28 mouse cellular contexts compared by ENCODE assay signal in genomic region chr7:44250732-44251275, GRCm38 (mm10). TPM values are rescaled to one million over a fixed set of nuclear protein-coding genes. Genes with fewer than 3 reads are reported as not detected.
A peak's percentile ranks its signal among the peaks of the same experiment; 100 is the strongest.
DNase-seq lines count a peak whose midpoint lies in the region; ATAC-seq and TF ChIP-seq lines count a peak whose summit lies in the region.
"Not testable (repeated sequence)": the region's sequence is repeated elsewhere in the genome, so short reads cannot be mapped to it uniquely, and the experiment has no call there.
"Had no signal": no experiment of that assay in that cellular context is flagged by ENCODE, and none has a peak within 500 bp of the region (broad histone marks: within the 10 kb centered on the region; RNA-seq: fewer than 3 reads in every experiment).

No protein-coding gene starts in this region.

- not testable (repeated sequence) for H3K27me3 ChIP-seq in E14TG2a.4 (ENCODE audit: insufficient read depth, low read length); heart, embryonic 13.5 days (replicated peaks); midbrain, embryonic 11.5 days (ENCODE audit: control insufficient read depth, insufficient read depth, low read length)

- peak overlapping the region; percentile 10; the same call in 1 of the 2 replicates for H3K9ac ChIP-seq in heart, embryonic 13.5 days
- H3K9ac ChIP-seq in midbrain, embryonic 11.5 days (ENCODE audit: low read length): not testable (repeated sequence)

- peaks cover 60% of the 10 kb centered on the region for H3K4me1 ChIP-seq in E14TG2a.4 (replicated peaks; ENCODE audit: low read depth, low read length)
- peaks cover 30% of the 10 kb centered on the region for H3K4me1 ChIP-seq in heart, embryonic 13.5 days
- H3K4me1 ChIP-seq in midbrain, embryonic 11.5 days (ENCODE audit: control insufficient read depth, insufficient read depth, low read length): not testable (repeated sequence)

- not testable (repeated sequence) for TF ChIP-seq CTCF in E14TG2a.4 (conservative IDR thresholded peaks at IDR 0.05; ENCODE audit: low read length)

- WGBS in heart, embryonic 13.5 days: 90% methylated on average over 17 of the region's 17 CpGs
- WGBS in midbrain, embryonic 11.5 days: 88% methylated on average over 17 of the region's 17 CpGs

- H3K36me3 ChIP-seq in E14TG2a.4 (ENCODE audit: insufficient read depth, low read length): peaks cover 63% of the 10 kb centered on the region
- H3K36me3 ChIP-seq in heart, embryonic 13.5 days: peaks cover 62% of the 10 kb centered on the region
- H3K36me3 ChIP-seq in midbrain, embryonic 11.5 days (ENCODE audit: control insufficient read depth, insufficient read depth, low read length): peaks cover 19% of the 10 kb centered on the region; the same call in 1 of the 2 replicates

- H3K9me3 ChIP-seq in E14TG2a.4 (ENCODE audit: low read length); heart, embryonic 13.5 days; midbrain, embryonic 11.5 days (ENCODE audit: control insufficient read depth, low read length): not testable (repeated sequence)

- H3K4me2 ChIP-seq in heart, embryonic 13.5 days; midbrain, embryonic 11.5 days: not testable (repeated sequence)

- ATAC-seq in heart, embryonic 13.5 days (ENCODE audit: extremely low read depth, insufficient number of reproducible peaks, low FRiP score, low TSS enrichment); midbrain, embryonic 11.5 days (ENCODE audit: low FRiP score): not testable (repeated sequence)

- H3K27ac ChIP-seq in heart, embryonic 13.5 days (replicated peaks); midbrain, embryonic 11.5 days (ENCODE audit: low read depth, low read length): not testable (repeated sequence)

- peak; percentile 39 to 62 for DNase-seq in adrenal gland, adult 18-20 months (ENCODE audit: low spot score in 2 of 2)
- DNase-seq in adrenal gland, postnatal 10 days: peak; percentile 80
- DNase-seq in adrenal gland, postnatal 36 days: peak; percentile 78 to 83
- DNase-seq in midbrain, embryonic 11.5 days (ENCODE audit: low spot score, missing footprints): peak; percentile 19
- DNase-seq in right cerebral cortex, postnatal 10 days (ENCODE audit: low spot score in 2 of 2): peak; percentile 40 to 48

- H3K4me3 ChIP-seq in E14TG2a.4 (replicated peaks; ENCODE audit: low read length): 0 out of 2 replicates have a peak overlapping the region, but pooled peaks have one; percentile 7
- H3K4me3 ChIP-seq in heart, embryonic 13.5 days; midbrain, embryonic 11.5 days (ENCODE audit: low read depth, low read length): not testable (repeated sequence)

RNA-seq across cellular contexts. Expression of gene 2410002F23Rik, which starts 4.3 kb away (rescaled TPM):
- 100 to 1,000 TPM in 1 of 2 experiments, 10 to 100 TPM in 1; 65.0 to 100 TPM for total RNA-seq in adrenal gland, adult 18-20 months (2021)
- total RNA-seq in adrenal gland, postnatal 10 days (2021): 100 to 1,000 TPM in 1 of 2 experiments, 10 to 100 TPM in 1; 92.1 to 104 TPM
- total RNA-seq in adrenal gland, postnatal 36 days (2021): 100 to 1,000 TPM in 1 of 2 experiments, 10 to 100 TPM in 1; 99.6 to 120 TPM
- 85.1 and 87.1 TPM in 2 replicates for polyA plus RNA-seq in heart, embryonic 13.5 days (2015; fragmentation: Nextera tagmentation; extraction: Ambion mirVana)
- polyA plus RNA-seq in midbrain, embryonic 11.5 days (2014; fragmentation: Nextera tagmentation; extraction: Ambion mirVana): 104 and 117 TPM in 2 replicates

RNA-seq across cellular contexts. Expression of gene 1700028J19Rik, which starts 4.3 kb away (rescaled TPM):
- 1 to 10 TPM in 1 of 2 experiments, under 1 TPM in 1; 0.70 to 1.2 TPM for total RNA-seq in adrenal gland, adult 18-20 months (2021)
- total RNA-seq in adrenal gland, postnatal 10 days (2021): under 1 TPM; 0.67 to 0.78 TPM
- total RNA-seq in adrenal gland, postnatal 36 days (2021): under 1 TPM; 0.43 to 0.63 TPM
- polyA plus RNA-seq in heart, embryonic 13.5 days (2015; fragmentation: Nextera tagmentation; extraction: Ambion mirVana): 0.79 and 0.93 TPM in 2 replicates
- 1.1 and 1.4 TPM in 2 replicates for polyA plus RNA-seq in midbrain, embryonic 11.5 days (2014; fragmentation: Nextera tagmentation; extraction: Ambion mirVana)
- total RNA-seq: gastrocnemius, adult 2 months had no signal

RNA-seq across cellular contexts. Expression of gene Acp4, which starts 6.4 kb away (rescaled TPM):
- not detected for total RNA-seq in adrenal gland, adult 18-20 months (2021)
- not detected for total RNA-seq in adrenal gland, postnatal 10 days (2021)
- total RNA-seq in adrenal gland, postnatal 36 days (2021): not detected
- not detected in 2 replicates for polyA plus RNA-seq in heart, embryonic 13.5 days (2015; fragmentation: Nextera tagmentation; extraction: Ambion mirVana)
- polyA plus RNA-seq in midbrain, embryonic 11.5 days (2014; fragmentation: Nextera tagmentation; extraction: Ambion mirVana): not detected in 2 replicates
- total RNA-seq: common myeloid progenitor, adult 5-6 weeks; forebrain, postnatal 0 days; gastrocnemius, adult 2 months; gastrocnemius, postnatal 14 days; gastrocnemius, postnatal 4 days; heart, adult 8-10 months; heart, postnatal 14 days; heart, postnatal 4 days had no signal
- polyA plus RNA-seq: cerebellum, adult 2 months; forebrain, embryonic 11.5 days; forebrain, embryonic 14.5 days; frontal cortex, adult 2 months; heart, embryonic 11.5 days; heart, embryonic 16.5 days; hindbrain, embryonic 12.5 days; hindbrain, embryonic 15.5 days; intestine, embryonic 14.5 days; intestine, postnatal 0 days had no signal

RNA-seq across cellular contexts. Expression of gene Gm15517, which starts 10.4 kb away (rescaled TPM):
- not detected for total RNA-seq in adrenal gland, adult 18-20 months (2021)
- not detected for total RNA-seq in adrenal gland, postnatal 10 days (2021)
- total RNA-seq in adrenal gland, postnatal 36 days (2021): not detected
- polyA plus RNA-seq in heart, embryonic 13.5 days (2015; fragmentation: Nextera tagmentation; extraction: Ambion mirVana): not detected in 2 replicates
- not detected in 2 replicates for polyA plus RNA-seq in midbrain, embryonic 11.5 days (2014; fragmentation: Nextera tagmentation; extraction: Ambion mirVana)
- total RNA-seq: common myeloid progenitor, adult 5-6 weeks; forebrain, postnatal 0 days; gastrocnemius, adult 2 months; gastrocnemius, postnatal 14 days; gastrocnemius, postnatal 4 days; heart, adult 8-10 months; heart, postnatal 14 days; heart, postnatal 4 days; MEL had no signal
- polyA plus RNA-seq: cerebellum, adult 2 months; embryonic facial prominence, embryonic 12.5 days; embryonic facial prominence, embryonic 15.5 days; forebrain, embryonic 11.5 days; forebrain, embryonic 14.5 days; forebrain, postnatal 0 days; heart, embryonic 11.5 days; heart, embryonic 16.5 days; hindbrain, embryonic 12.5 days; intestine, embryonic 14.5 days; intestine, postnatal 0 days had no signal

RNA-seq across cellular contexts. Expression of gene Gm36864, which starts 14.8 kb away (rescaled TPM):
- not detected for total RNA-seq in adrenal gland, adult 18-20 months (2021)
- not detected for total RNA-seq in adrenal gland, postnatal 10 days (2021)
- total RNA-seq in adrenal gland, postnatal 36 days (2021): not detected
- polyA plus RNA-seq in heart, embryonic 13.5 days (2015; fragmentation: Nextera tagmentation; extraction: Ambion mirVana): 0.09 TPM in 1 of 2 replicates, not detected in the other
- not detected in 2 replicates for polyA plus RNA-seq in midbrain, embryonic 11.5 days (2014; fragmentation: Nextera tagmentation; extraction: Ambion mirVana)
- total RNA-seq: common myeloid progenitor, adult 5-6 weeks; forebrain, postnatal 0 days; gastrocnemius, adult 2 months; gastrocnemius, postnatal 14 days; gastrocnemius, postnatal 4 days; heart, adult 8-10 months; heart, postnatal 14 days; heart, postnatal 4 days; MEL had no signal
- polyA plus RNA-seq: cerebellum, adult 2 months; embryonic facial prominence, embryonic 12.5 days; forebrain, embryonic 11.5 days; forebrain, embryonic 14.5 days; forebrain, postnatal 0 days; frontal cortex, adult 2 months; heart, embryonic 11.5 days; heart, embryonic 16.5 days; hindbrain, embryonic 12.5 days; intestine, embryonic 14.5 days; intestine, postnatal 0 days had no signal

Comparison
In these comparisons a context has a peak if more than half of its experiments do, and no peak if none do; other contexts are left out.
1. DNase-seq: peak in every context shown above with its lines; median percentile 80 in adrenal gland, postnatal 36 days; 80 in adrenal gland, postnatal 10 days; 50 in adrenal gland, adult 18-20 months; 44 in right cerebral cortex, postnatal 10 days; 19 in midbrain, embryonic 11.5 days.